Mouse (Mus musculus) midbrain, embryonic 12.5 days (tissue): Measurements from ENCODE around the gene Coro1c. TPM values are rescaled to one million over a fixed set of nuclear protein-coding genes. Genes with fewer than 3 reads are reported as not detected.

Source experiments
- ATAC-seq: fragments of 200-750 bp; cut with Nextera tagmentation; 2 replicates; pipeline ENCODE4 v1.8.0; 2017; ENCODE audit warnings: low read depth, moderate TSS enrichment, moderate library complexity; ENCODE audit not compliant: low FRiP score
- H3K27ac ChIP-seq: fragments of 300-500 bp; sonication (generic); replicated peaks from 2 replicates; pipeline ENCODE4 v1.5.1; 2016; ENCODE audit warnings: mild to moderate bottlenecking
- H3K27me3 ChIP-seq: fragments of 300-500 bp; sonication (generic); 2 replicates; pipeline ENCODE4 v1.6.1; 2016; ENCODE audit warnings: mild to moderate bottlenecking
- H3K36me3 ChIP-seq: fragments of 300-500 bp; sonication (generic); 2 replicates; pipeline ENCODE4 v1.6.1; 2016
- H3K4me1 ChIP-seq: fragments of 300-500 bp; sonication (generic); 2 replicates; pipeline ENCODE4 v1.6.1; 2016
- H3K4me2 ChIP-seq: fragments of 300-500 bp; sonication (generic); replicated peaks from 2 replicates; pipeline ENCODE4 v1.6.1; 2016; ENCODE audit warnings: mild to moderate bottlenecking, moderate library complexity
- H3K4me3 ChIP-seq: fragments of 300-500 bp; sonication (generic); 2 replicates; pipeline ENCODE4 v1.5.1; 2016; ENCODE audit warnings: mild to moderate bottlenecking
- H3K9ac ChIP-seq: fragments of 300-500 bp; sonication (generic); replicated peaks from 2 replicates; pipeline ENCODE4 v1.6.1; 2016; ENCODE audit warnings: mild to moderate bottlenecking, moderate library complexity
- H3K9me3 ChIP-seq: fragments of 300-500 bp; sonication (generic); 2 replicates; pipeline ENCODE4 v1.6.1; 2016; ENCODE audit warnings: mild to moderate bottlenecking
- WGBS: fragments of 180-500 bp; shearing (Covaris S2); methylation state at CpG from one replicate; pipeline ENCODE4 v1.1.7; 2016; 5-methylcytosine and 5-hydroxymethylcytosine counted together
- polyA plus RNA-seq: library from polyadenylated mRNA; unstranded; fragments of >200 nt; fragmentation: Nextera tagmentation; extraction: Ambion mirVana; gene quantifications from 2 replicates; pipeline ENCODE4 v1.2.1, GENCODE M21; 2016

Gene Coro1c
- polyA plus RNA-seq, 1 experiment from 2014 or later = 227 TPM

GRCm38 (mm10) chr5:113878943-113879617 lies 29.5 kb downstream of the Coro1c start:
- ATAC-seq = no peak
- H3K36me3 ChIP-seq = peaks cover 54% of the 10 kb centered on the region
- WGBS = 91% methylated on average over 17 of the region's 17 CpGs
- H3K4me3 ChIP-seq = no peak overlapping the region
- H3K9ac ChIP-seq = no peak overlapping the region
- H3K27ac ChIP-seq = 0 out of 2 replicates have a peak overlapping the region, but pooled peaks have one; percentile 2
- peaks cover 59% of the 10 kb centered on the region for H3K4me1 ChIP-seq
- no peaks in the 10 kb centered on the region for H3K27me3 ChIP-seq
- no peaks in the 10 kb centered on the region for H3K9me3 ChIP-seq
- no peak overlapping the region for H3K4me2 ChIP-seq

- H3K4me2 ChIP-seq = no peak overlapping the region
- no peak for ATAC-seq
- H3K27ac ChIP-seq = peak overlapping the region; percentile 52
- no peaks in the 10 kb centered on the region for H3K9me3 ChIP-seq
- peaks cover 58% of the 10 kb centered on the region for H3K4me1 ChIP-seq
- H3K4me3 ChIP-seq = no peak overlapping the region
- no peak overlapping the region for H3K9ac ChIP-seq
- no peaks in the 10 kb centered on the region for H3K27me3 ChIP-seq
- H3K36me3 ChIP-seq = peaks cover 54% of the 10 kb centered on the region
- 70% methylated on average over 3 of the region's 3 CpGs for WGBS
Measured at GRCm38 (mm10) chr5:113877565-113877964, 31.0 kb downstream of the Coro1c start.

GRCm38 (mm10) chr5:113876176-113876575 lies 32.4 kb downstream of the Coro1c start:
- no peak overlapping the region for H3K9ac ChIP-seq
- H3K27me3 ChIP-seq = no peaks in the 10 kb centered on the region
- peaks cover 44% of the 10 kb centered on the region for H3K36me3 ChIP-seq
- no peak overlapping the region for H3K4me3 ChIP-seq
- no peaks in the 10 kb centered on the region for H3K9me3 ChIP-seq
- H3K4me2 ChIP-seq = no peak overlapping the region
- no peak for ATAC-seq
- peak overlapping the region; percentile 32; the same call in 1 of the 2 replicates for H3K27ac ChIP-seq
- WGBS = 90% methylated on average over 7 of the region's 7 CpGs
- H3K4me1 ChIP-seq = peaks cover 64% of the 10 kb centered on the region

- Histone ChIP-seq H3K27me3 (no peaks in the 10 kb centered on the region), H3K9me3 (no peaks in the 10 kb centered on the region), H3K4me1 (peaks cover 69% of the 10 kb centered on the region), H3K27ac (peak overlapping the region; percentile 32; the same call in 1 of the 2 replicates), H3K9ac (no peak overlapping the region), H3K36me3 (peaks cover 39% of the 10 kb centered on the region), H3K4me2 (no peak overlapping the region), H3K4me3 (no peak overlapping the region)
- WGBS = 92% methylated on average over 4 of the region's 4 CpGs
- ATAC-seq = no peak
Measured at GRCm38 (mm10) chr5:113875625-113876024, 32.9 kb downstream of the Coro1c start.

- H3K36me3 ChIP-seq = peaks cover 26% of the 10 kb centered on the region
- WGBS = 53% methylated on average over 19 of the region's 19 CpGs
- H3K4me1 ChIP-seq = peaks cover 82% of the 10 kb centered on the region
- H3K4me2 ChIP-seq = peak overlapping the region; percentile 43
- peak overlapping the region; percentile 6; the same call in 1 of the 2 replicates for H3K4me3 ChIP-seq
- no peaks in the 10 kb centered on the region for H3K27me3 ChIP-seq
- H3K9ac ChIP-seq = peak overlapping the region; percentile 45
- H3K27ac ChIP-seq = peak overlapping the region; percentile 99
- no peak for ATAC-seq
- H3K9me3 ChIP-seq = no peaks in the 10 kb centered on the region
Measured at GRCm38 (mm10) chr5:113874063-113875024, 34.2 kb downstream of the Coro1c start.

- H3K36me3 ChIP-seq = peaks cover 18% of the 10 kb centered on the region
- no peaks in the 10 kb centered on the region for H3K27me3 ChIP-seq
- H3K4me3 ChIP-seq = peak overlapping the region; percentile 6
- H3K9me3 ChIP-seq = no peaks in the 10 kb centered on the region
- WGBS = 4% methylated on average over 13 of the region's 15 CpGs
- H3K4me2 ChIP-seq = peak overlapping the region; percentile 43
- H3K4me1 ChIP-seq = peaks cover 92% of the 10 kb centered on the region
- peak overlapping the region; percentile 45 for H3K9ac ChIP-seq
- ATAC-seq = peak; percentile 89
- H3K27ac ChIP-seq = peak overlapping the region; percentile 99
Measured at GRCm38 (mm10) chr5:113872936-113873912, 35.3 kb downstream of the Coro1c start.

GRCm38 (mm10) chr5:113871903-113872548 lies 36.5 kb downstream of the Coro1c start:
- Histone ChIP-seq H3K4me1 (peaks cover 80% of the 10 kb centered on the region), H3K9ac (peak overlapping the region; percentile 45; the same call in 1 of the 2 replicates), H3K36me3 (peaks cover 18% of the 10 kb centered on the region), H3K27ac (peak overlapping the region; percentile 99), H3K9me3 (no peaks in the 10 kb centered on the region), H3K4me2 (no peak overlapping the region), H3K27me3 (no peaks in the 10 kb centered on the region), H3K4me3 (no peak overlapping the region)
- 71% methylated on average over 7 of the region's 7 CpGs for WGBS
- ATAC-seq = no peak

GRCm38 (mm10) chr5:113870393-113871040 lies 38.0 kb downstream of the Coro1c start:
- peaks cover 68% of the 10 kb centered on the region for H3K4me1 ChIP-seq
- 50% methylated on average over 21 of the region's 21 CpGs for WGBS
- no peak overlapping the region for H3K4me2 ChIP-seq
- H3K27ac ChIP-seq = peak overlapping the region; percentile 99
- no peak overlapping the region for H3K4me3 ChIP-seq
- peaks cover 6% of the 10 kb centered on the region; the same call in 1 of the 2 replicates for H3K36me3 ChIP-seq
- peak overlapping the region; percentile 12; the same call in 1 of the 2 replicates for H3K9ac ChIP-seq
- H3K27me3 ChIP-seq = no peaks in the 10 kb centered on the region
- no peak for ATAC-seq
- no peaks in the 10 kb centered on the region for H3K9me3 ChIP-seq

- WGBS = 70% methylated on average over 11 of the region's 11 CpGs
- H3K36me3 ChIP-seq = peaks cover 15% of the 10 kb centered on the region
- H3K4me3 ChIP-seq = no peak overlapping the region
- no peak overlapping the region for H3K4me2 ChIP-seq
- ATAC-seq = no peak
- no peak overlapping the region; the same call in 1 of the 2 replicates for H3K9ac ChIP-seq
- H3K27ac ChIP-seq = peak overlapping the region; percentile 99; the same call in 1 of the 2 replicates
- H3K27me3 ChIP-seq = no peaks in the 10 kb centered on the region
- H3K4me1 ChIP-seq = peaks cover 57% of the 10 kb centered on the region
- no peaks in the 10 kb centered on the region for H3K9me3 ChIP-seq
Measured at GRCm38 (mm10) chr5:113869132-113869531, 39.4 kb downstream of the Coro1c start.

- Histone ChIP-seq H3K4me3 (no peak overlapping the region), H3K9ac (no peak overlapping the region), H3K27me3 (no peaks in the 10 kb centered on the region), H3K36me3 (peaks cover 44% of the 10 kb centered on the region), H3K4me2 (no peak overlapping the region), H3K4me1 (peaks cover 32% of the 10 kb centered on the region), H3K27ac (no peak overlapping the region), H3K9me3 (no peaks in the 10 kb centered on the region)
- WGBS = 95% methylated on average over 6 of the region's 6 CpGs
- ATAC-seq = no peak
Measured at GRCm38 (mm10) chr5:113864992-113865391, 43.6 kb downstream of the Coro1c start.
